Mouse (Mus musculus): ENCODE measurements around the gene Txnrd2. TPM values are rescaled to one million over a fixed set of nuclear protein-coding genes. Genes with fewer than 3 reads are reported as not detected.
A peak's percentile ranks its signal among the peaks of the same experiment; 100 is the strongest.

The Txnrd2 gene
- polyA plus RNA-seq, 1 experiment from 2014 or later, result 20.4 TPM

DNA sequence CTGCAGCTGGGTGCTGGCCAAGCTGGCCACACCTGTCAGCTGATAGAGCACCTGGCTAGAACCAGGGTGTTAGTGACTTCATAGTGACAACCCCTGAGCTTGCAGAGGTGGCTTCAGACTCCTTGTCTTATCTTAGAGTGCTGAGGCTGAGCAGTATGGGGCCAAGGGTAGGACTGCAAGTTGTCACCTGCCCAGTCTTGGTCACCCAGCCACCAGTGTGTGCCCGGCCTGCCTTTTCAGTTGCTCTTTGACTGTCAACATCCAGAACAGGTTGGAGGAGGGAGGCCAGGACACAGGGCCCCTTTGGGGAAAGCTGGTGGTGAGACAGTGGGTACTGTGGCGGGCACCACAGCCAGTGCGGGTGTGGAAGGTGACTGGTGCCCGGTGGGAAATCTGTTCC lies 22.8 kb downstream of the Txnrd2 start:
- no peak overlapping the region for H3K9ac ChIP-seq (ENCODE audit: low read length)
- no peaks in the 10 kb centered on the region for H3K9me3 ChIP-seq (ENCODE audit: control insufficient read depth, low read length)
- H3K4me1 ChIP-seq (ENCODE audit: control insufficient read depth, insufficient read depth, low read length), result no peaks in the 10 kb centered on the region
- ATAC-seq (ENCODE audit: insufficient read depth, low FRiP score, low TSS enrichment) (no peak), DNase-seq (ENCODE audit: low spot score) (no peak)
- H3K27ac ChIP-seq (ENCODE audit: low read depth, low read length), result no peak overlapping the region
- no peaks in the 10 kb centered on the region for H3K36me3 ChIP-seq (ENCODE audit: control insufficient read depth, insufficient read depth, low read length)
- H3K4me2 ChIP-seq (ENCODE audit: low read depth), result no peak overlapping the region
- no peaks in the 10 kb centered on the region for H3K27me3 ChIP-seq (ENCODE audit: control insufficient read depth, insufficient read depth, low read length)
- 96% methylated on average over 4 of the region's 4 CpGs for WGBS
- H3K4me3 ChIP-seq (ENCODE audit: low read depth, low read length), result no peak overlapping the region

DNA sequence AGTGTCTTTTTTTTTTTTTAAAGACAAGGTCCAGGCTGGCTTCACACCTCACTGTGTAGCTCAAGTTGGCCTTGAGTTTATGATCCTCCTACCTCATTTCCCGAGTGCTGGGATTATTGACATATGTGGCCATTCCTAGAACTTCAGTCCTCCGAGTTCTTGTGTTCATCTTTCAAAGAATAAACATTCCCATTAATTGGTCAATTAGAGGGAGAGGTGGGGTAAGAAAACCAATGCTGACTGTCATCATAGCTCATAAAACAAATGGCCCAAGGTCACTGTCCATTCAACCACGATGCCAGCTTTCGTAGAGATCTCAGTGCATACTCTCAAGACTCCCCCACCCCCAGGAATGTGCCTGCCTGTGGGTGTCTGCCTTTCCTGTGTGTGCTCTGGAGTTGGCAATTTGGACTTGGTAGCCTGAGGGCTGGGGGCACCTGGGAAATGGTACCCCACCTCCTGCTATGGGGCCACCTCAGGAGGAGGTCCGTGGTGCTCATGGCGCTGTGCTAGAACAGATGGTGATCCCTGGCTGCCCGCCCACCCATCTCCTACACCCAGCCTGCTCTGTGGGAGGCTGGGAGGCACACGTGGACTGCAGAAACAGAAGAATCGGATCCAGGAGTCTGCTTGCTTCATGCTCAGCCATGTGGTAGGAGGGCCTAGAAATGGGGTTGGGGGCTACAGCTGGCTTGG lies 25.4 kb downstream of the Txnrd2 start:
- DNase-seq (ENCODE audit: low spot score) (no peak), ATAC-seq (ENCODE audit: insufficient read depth, low FRiP score, low TSS enrichment) (no peak)
- H3K36me3 ChIP-seq (ENCODE audit: control insufficient read depth, insufficient read depth, low read length), result no peaks in the 10 kb centered on the region
- WGBS, result 67% methylated on average over 9 of the region's 9 CpGs
- H3K4me3 ChIP-seq (ENCODE audit: low read depth, low read length), result no peak overlapping the region
- H3K27ac ChIP-seq (ENCODE audit: low read depth, low read length), result no peak overlapping the region
- no peaks in the 10 kb centered on the region for H3K4me1 ChIP-seq (ENCODE audit: control insufficient read depth, insufficient read depth, low read length)
- H3K4me2 ChIP-seq (ENCODE audit: low read depth), result no peak overlapping the region
- no peaks in the 10 kb centered on the region for H3K9me3 ChIP-seq (ENCODE audit: control insufficient read depth, low read length)
- H3K9ac ChIP-seq (ENCODE audit: low read length), result no peak overlapping the region
- no peaks in the 10 kb centered on the region for H3K27me3 ChIP-seq (ENCODE audit: control insufficient read depth, insufficient read depth, low read length)

DNA sequence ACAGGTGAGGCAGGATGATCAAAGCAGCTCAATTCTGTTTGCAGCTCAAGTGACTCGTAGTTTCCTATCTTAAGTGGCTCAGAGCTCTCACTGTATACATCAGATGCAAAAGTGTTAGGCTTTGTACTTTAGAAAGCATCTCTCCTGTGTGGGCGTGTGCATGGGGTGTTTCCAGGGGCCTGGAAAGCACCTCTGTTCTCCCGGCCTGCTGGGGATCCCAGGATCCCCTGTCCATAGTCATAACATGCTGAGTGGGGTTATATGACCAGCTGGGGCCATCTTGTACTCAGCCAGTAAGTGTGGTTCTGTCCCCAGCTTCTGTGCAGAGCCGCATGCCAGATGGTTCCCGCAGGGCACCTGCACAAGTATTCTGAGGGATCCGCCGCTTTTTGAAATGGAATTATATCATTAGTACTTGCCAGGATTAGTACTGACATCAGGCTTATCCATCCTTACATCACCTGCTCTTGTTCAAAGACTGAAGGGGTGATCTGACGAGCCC lies 26.2 kb downstream of the Txnrd2 start:
- 80% methylated on average over 8 of the region's 8 CpGs for WGBS

DNA sequence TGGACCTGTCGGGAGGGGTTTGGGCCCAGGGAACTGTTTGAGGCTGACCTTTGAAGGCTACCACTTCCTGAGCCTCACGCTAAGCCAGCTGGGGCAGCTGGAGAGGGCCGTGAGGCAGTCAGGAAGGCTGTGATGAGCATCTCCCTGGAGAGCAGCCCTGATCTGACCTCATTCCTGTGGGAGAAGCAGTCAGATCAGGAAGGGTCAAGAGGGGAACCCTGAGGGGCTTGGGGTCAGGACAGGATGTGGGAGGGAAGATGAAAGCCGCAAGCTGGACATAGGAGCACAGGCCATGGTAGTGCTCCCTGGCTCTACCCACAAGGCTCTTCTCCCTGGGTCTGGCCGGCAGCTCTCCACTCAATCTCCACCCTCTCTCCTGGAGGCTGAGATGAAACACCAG lies 27.7 kb downstream of the Txnrd2 start:
- H3K36me3 ChIP-seq (ENCODE audit: control insufficient read depth, insufficient read depth, low read length), result no peaks in the 10 kb centered on the region
- no peak overlapping the region for H3K9ac ChIP-seq (ENCODE audit: low read length)
- H3K4me2 ChIP-seq (ENCODE audit: low read depth), result no peak overlapping the region
- H3K4me1 ChIP-seq (ENCODE audit: control insufficient read depth, insufficient read depth, low read length), result 0 out of 2 replicates have a peak, but pooled peaks cover 1% of the 10 kb centered on the region
- no peak overlapping the region for H3K4me3 ChIP-seq (ENCODE audit: low read depth, low read length)
- no peaks in the 10 kb centered on the region for H3K9me3 ChIP-seq (ENCODE audit: control insufficient read depth, low read length)
- no peak for ATAC-seq (ENCODE audit: insufficient read depth, low FRiP score, low TSS enrichment)
- no peak overlapping the region for H3K27ac ChIP-seq (ENCODE audit: low read depth, low read length)
- no peak for DNase-seq (ENCODE audit: low spot score)
- WGBS, result 45% methylated on average over 5 of the region's 5 CpGs
- H3K27me3 ChIP-seq (ENCODE audit: control insufficient read depth, insufficient read depth, low read length), result no peaks in the 10 kb centered on the region

More for the DNA sequence above, 26.2 kb downstream of the Txnrd2 start:
- no peak overlapping the region for H3K27ac ChIP-seq (ENCODE audit: low read depth, low read length)
- H3K27me3 ChIP-seq (ENCODE audit: control insufficient read depth, insufficient read depth, low read length), result no peaks in the 10 kb centered on the region
- H3K4me1 ChIP-seq (ENCODE audit: control insufficient read depth, insufficient read depth, low read length), result no peaks in the 10 kb centered on the region
- H3K4me3 ChIP-seq (ENCODE audit: low read depth, low read length), result no peak overlapping the region
- no peaks in the 10 kb centered on the region for H3K36me3 ChIP-seq (ENCODE audit: control insufficient read depth, insufficient read depth, low read length)
- DNase-seq (ENCODE audit: low spot score), result no peak
- no peaks in the 10 kb centered on the region for H3K9me3 ChIP-seq (ENCODE audit: control insufficient read depth, low read length)
- no peak overlapping the region for H3K9ac ChIP-seq (ENCODE audit: low read length)
- no peak for ATAC-seq (ENCODE audit: insufficient read depth, low FRiP score, low TSS enrichment)
- no peak overlapping the region for H3K4me2 ChIP-seq (ENCODE audit: low read depth)

DNA sequence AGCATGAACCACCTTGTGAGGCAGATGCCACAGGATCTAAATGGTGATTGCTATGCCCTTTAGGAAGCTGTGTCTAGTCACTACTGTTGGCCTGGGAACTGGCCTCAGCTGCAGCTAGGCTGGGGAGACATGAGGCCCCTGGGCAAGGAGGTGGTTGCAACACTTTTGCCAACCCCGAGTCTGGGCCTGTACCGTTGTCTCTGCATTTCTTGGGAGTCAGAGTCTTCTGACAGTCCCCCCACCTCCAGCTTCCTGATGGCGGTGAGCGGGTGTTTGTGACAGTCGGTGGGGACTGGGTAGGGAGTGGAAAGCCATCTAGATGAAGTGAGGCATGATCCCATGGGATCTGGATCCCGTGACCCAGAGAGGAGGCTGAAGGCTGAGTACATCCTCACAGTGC lies 29.2 kb downstream of the Txnrd2 start:
- no peak overlapping the region for H3K4me2 ChIP-seq (ENCODE audit: low read depth)
- H3K9me3 ChIP-seq (ENCODE audit: control insufficient read depth, low read length), result no peaks in the 10 kb centered on the region
- no peak overlapping the region for H3K4me3 ChIP-seq (ENCODE audit: low read depth, low read length)
- peaks cover 12% of the 10 kb centered on the region for H3K4me1 ChIP-seq (ENCODE audit: control insufficient read depth, insufficient read depth, low read length)
- H3K9ac ChIP-seq (ENCODE audit: low read length), result no peak overlapping the region
- ATAC-seq (ENCODE audit: insufficient read depth, low FRiP score, low TSS enrichment) (no peak), DNase-seq (ENCODE audit: low spot score) (no peak)
- no peaks in the 10 kb centered on the region for H3K36me3 ChIP-seq (ENCODE audit: control insufficient read depth, insufficient read depth, low read length)
- no peaks in the 10 kb centered on the region for H3K27me3 ChIP-seq (ENCODE audit: control insufficient read depth, insufficient read depth, low read length)
- H3K27ac ChIP-seq (ENCODE audit: low read depth, low read length), result no peak overlapping the region
- 87% methylated on average over 6 of the region's 6 CpGs for WGBS

DNA sequence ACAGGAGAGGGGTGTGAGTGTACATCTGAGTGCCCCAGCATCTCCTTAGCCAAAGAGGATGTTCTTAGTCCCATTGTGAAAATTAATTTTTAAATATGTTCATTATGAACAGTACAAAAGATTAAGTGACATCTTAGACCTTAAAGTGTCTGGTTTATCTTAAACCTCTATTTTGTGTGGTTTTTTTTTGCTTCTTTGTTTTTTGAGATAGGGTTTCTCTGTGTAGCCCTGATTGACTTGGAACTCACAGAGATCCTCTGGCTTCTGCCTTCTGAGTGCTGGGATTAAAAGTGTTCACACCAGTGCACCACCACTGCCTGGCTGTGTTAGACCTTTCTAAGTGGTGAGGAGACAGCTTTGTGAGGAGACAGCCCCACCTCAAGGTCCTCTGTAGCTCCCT lies 32.5 kb downstream of the Txnrd2 start:
- Histone ChIP-seq H3K4me2 (ENCODE audit: low read depth) (no peak overlapping the region), H3K9me3 (ENCODE audit: control insufficient read depth, low read length) (no peaks in the 10 kb centered on the region), H3K27ac (ENCODE audit: low read depth, low read length) (no peak overlapping the region), H3K27me3 (ENCODE audit: control insufficient read depth, insufficient read depth, low read length) (no peaks in the 10 kb centered on the region), H3K4me3 (ENCODE audit: low read depth, low read length) (no peak overlapping the region), H3K9ac (ENCODE audit: low read length) (no peak overlapping the region), H3K36me3 (ENCODE audit: control insufficient read depth, insufficient read depth, low read length) (no peaks in the 10 kb centered on the region), H3K4me1 (ENCODE audit: control insufficient read depth, insufficient read depth, low read length) (peaks cover 12% of the 10 kb centered on the region)
- ATAC-seq (ENCODE audit: insufficient read depth, low FRiP score, low TSS enrichment) (no peak), DNase-seq (ENCODE audit: low spot score) (no peak)

DNA sequence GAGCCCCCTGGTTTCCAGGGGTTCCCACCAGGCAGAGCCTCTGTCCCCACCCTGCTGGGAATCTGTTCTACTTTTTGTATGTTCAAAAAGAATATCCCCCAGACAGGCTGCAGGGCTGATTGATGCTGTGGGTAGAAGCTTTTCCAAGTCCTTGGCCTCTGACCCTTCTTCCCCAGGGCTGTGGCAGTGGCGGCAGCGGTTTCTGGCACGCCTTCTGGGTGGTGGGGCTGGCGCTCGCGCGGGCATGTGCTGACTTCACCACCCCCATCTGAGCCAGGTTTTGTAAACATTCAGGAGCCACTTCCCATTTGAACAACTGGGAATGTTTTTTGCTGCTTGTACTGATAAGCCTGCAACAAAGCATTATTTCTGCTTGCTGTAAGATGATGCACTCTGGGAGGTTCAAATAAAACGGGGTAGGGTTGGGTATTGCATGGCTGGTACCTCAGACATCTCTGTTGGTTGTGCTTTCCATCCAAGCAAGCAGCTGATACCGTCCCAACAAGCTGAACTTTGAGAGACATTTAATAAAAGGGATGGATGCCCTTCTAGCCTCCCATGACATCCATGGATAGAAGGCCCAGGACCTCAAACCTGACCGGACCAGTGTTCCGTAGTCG lies 33.3 kb downstream of the Txnrd2 start:
- ATAC-seq (ENCODE audit: insufficient read depth, low FRiP score, low TSS enrichment) (no peak), DNase-seq (ENCODE audit: low spot score) (peak; percentile 34)
- H3K9me3 ChIP-seq (ENCODE audit: control insufficient read depth, low read length), result no peaks in the 10 kb centered on the region
- H3K4me1 ChIP-seq (ENCODE audit: control insufficient read depth, insufficient read depth, low read length), result peaks cover 12% of the 10 kb centered on the region
- no peak overlapping the region for H3K4me3 ChIP-seq (ENCODE audit: low read depth, low read length)
- peak overlapping the region; percentile 24; the same call in 1 of the 2 replicates for H3K4me2 ChIP-seq (ENCODE audit: low read depth)
- no peaks in the 10 kb centered on the region for H3K36me3 ChIP-seq (ENCODE audit: control insufficient read depth, insufficient read depth, low read length)
- H3K27ac ChIP-seq (ENCODE audit: low read depth, low read length), result no peak overlapping the region
- 11% methylated on average over 12 of the region's 12 CpGs for WGBS
- peak overlapping the region; percentile 39 for H3K9ac ChIP-seq (ENCODE audit: low read length)
- H3K27me3 ChIP-seq (ENCODE audit: control insufficient read depth, insufficient read depth, low read length), result no peaks in the 10 kb centered on the region

DNA sequence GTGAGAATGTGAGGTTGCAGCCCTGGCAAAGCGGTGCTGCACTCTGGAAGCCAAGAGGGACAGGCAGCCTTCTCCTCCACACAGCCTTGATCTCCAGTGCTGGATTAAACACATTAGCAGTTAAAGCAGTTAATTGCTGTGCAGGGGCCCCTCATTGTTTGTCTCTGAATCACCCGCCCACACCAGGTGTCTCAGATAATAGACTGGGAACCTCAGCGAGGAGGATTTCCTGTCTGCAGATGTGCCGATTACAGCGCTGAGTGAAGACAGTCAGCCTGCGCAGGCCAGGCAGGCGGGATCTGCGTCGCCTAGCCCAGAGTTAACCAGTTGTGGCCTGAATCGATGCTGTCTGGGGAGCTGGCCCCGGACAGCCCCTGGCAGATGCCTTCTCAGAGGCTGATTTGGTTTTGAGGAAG lies 33.8 kb downstream of the Txnrd2 start:
- H3K4me3 ChIP-seq (ENCODE audit: low read depth, low read length), result no peak overlapping the region
- WGBS, result 5% methylated on average over 11 of the region's 11 CpGs

DNA sequence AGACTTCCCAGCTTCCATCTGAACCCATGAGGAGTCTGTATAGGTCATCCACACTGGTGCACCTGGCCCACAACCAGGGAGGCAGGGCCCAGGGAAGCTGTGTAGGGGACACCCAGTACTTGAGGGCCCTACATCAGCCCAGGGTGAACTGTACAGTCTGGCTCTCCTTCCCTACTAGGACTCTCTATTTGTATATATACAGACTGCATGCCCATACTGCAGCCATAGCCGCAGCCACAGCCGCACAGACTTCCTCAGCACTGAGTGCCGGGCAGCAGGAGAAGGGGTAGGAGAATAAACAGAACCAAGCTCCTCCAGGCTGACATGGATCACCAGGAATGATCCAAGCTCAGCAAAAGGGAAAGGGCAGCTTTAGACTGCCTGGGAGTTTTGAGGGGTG lies 34.6 kb downstream of the Txnrd2 start:
- H3K27ac ChIP-seq (ENCODE audit: low read depth, low read length), result no peak overlapping the region

More for the DNA sequence above, 33.8 kb downstream of the Txnrd2 start:
- H3K27ac ChIP-seq (ENCODE audit: low read depth, low read length), result no peak overlapping the region
- H3K27me3 ChIP-seq (ENCODE audit: control insufficient read depth, insufficient read depth, low read length), result no peaks in the 10 kb centered on the region
- DNase-seq (ENCODE audit: low spot score) (peak; percentile 49), ATAC-seq (ENCODE audit: insufficient read depth, low FRiP score, low TSS enrichment) (peak; percentile 84)
- H3K9ac ChIP-seq (ENCODE audit: low read length), result peak overlapping the region; percentile 39
- H3K36me3 ChIP-seq (ENCODE audit: control insufficient read depth, insufficient read depth, low read length), result no peaks in the 10 kb centered on the region
- H3K4me1 ChIP-seq (ENCODE audit: control insufficient read depth, insufficient read depth, low read length), result peaks cover 12% of the 10 kb centered on the region
- H3K9me3 ChIP-seq (ENCODE audit: control insufficient read depth, low read length), result no peaks in the 10 kb centered on the region
- H3K4me2 ChIP-seq (ENCODE audit: low read depth), result peak overlapping the region; percentile 24; the same call in 1 of the 2 replicates

More for the DNA sequence above, 34.6 kb downstream of the Txnrd2 start:
- no peak overlapping the region for H3K4me3 ChIP-seq (ENCODE audit: low read depth, low read length)
- ATAC-seq (ENCODE audit: insufficient read depth, low FRiP score, low TSS enrichment) (no peak), DNase-seq (ENCODE audit: low spot score) (no peak)
- 91% methylated on average over 3 of the region's 3 CpGs for WGBS
- H3K4me1 ChIP-seq (ENCODE audit: control insufficient read depth, insufficient read depth, low read length), result peaks cover 12% of the 10 kb centered on the region
- no peak overlapping the region for H3K9ac ChIP-seq (ENCODE audit: low read length)
- no peaks in the 10 kb centered on the region for H3K9me3 ChIP-seq (ENCODE audit: control insufficient read depth, low read length)
- H3K36me3 ChIP-seq (ENCODE audit: control insufficient read depth, insufficient read depth, low read length), result no peaks in the 10 kb centered on the region
- H3K4me2 ChIP-seq (ENCODE audit: low read depth), result no peak overlapping the region
- no peaks in the 10 kb centered on the region for H3K27me3 ChIP-seq (ENCODE audit: control insufficient read depth, insufficient read depth, low read length)

All from neural tube, embryonic 11.5 days (tissue).